Mouse (Mus musculus): ENCODE results near the gene Cbfb. TPM values are rescaled to one million over a fixed set of nuclear protein-coding genes. Genes with fewer than 3 reads are reported as not detected.

Gene Cbfb
- total and polyA plus RNA-seq, 3 experiments: 32.5 to 37.9 TPM; not detected in 1

DNA sequence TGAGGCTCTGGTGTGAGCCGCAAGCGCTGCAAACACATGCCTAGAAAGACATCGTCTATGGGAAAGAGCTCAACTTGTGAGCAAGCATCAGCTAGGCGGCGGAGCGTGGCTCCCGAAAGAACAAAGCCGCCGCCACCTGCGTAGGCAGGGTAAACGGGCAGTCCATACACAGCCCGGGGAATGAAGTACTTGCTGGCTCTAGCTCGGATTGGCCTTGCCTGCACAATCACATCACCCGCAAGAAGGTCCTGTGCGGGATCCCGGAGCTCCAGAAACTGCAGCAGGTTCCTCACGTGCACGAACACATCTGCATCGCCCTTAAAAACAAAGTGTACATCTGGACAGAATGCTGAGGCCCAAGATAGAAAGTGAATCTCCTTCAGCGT, 83.3 kb downstream of the Cbfb start:
- Histone ChIP-seq H3K27ac (ENCODE audit: control insufficient read depth, low read depth, low read length) (no peak overlapping the region), H3K9ac (ENCODE audit: control insufficient read depth, low read depth, low read length, poor library complexity, severe bottlenecking) (no peak overlapping the region)

GRCm38 (mm10) chr8:105254152-105254965, 83.9 kb downstream of the Cbfb start:
- Histone ChIP-seq H3K27ac (ENCODE audit: control insufficient read depth, low read depth, low read length) (peak overlapping the region; percentile 63), H3K36me3 (ENCODE audit: control insufficient read depth in 1 of 2, insufficient read depth in 2 of 2, low read length in 2 of 2) (peaks cover 0 to 13% of the 10 kb centered on the region in 2 experiments; a peak in 3 of 4 replicates)
- DNase-seq (ENCODE audit: low read depth, low spot score): peak; percentile 93
- TF ChIP-seq TBP (IDR thresholded peaks at IDR 0.05; ENCODE audit: low read depth, low read length): no peak
- TF ChIP-seq GATA1 (IDR thresholded peaks at IDR 0.05; ENCODE audit: low read depth, low read length): no peak
- 0 out of 2 replicates have a peak, but pooled peaks have one; percentile 63 for TF ChIP-seq MYC (IDR thresholded peaks at IDR 0.05; ENCODE audit: low read depth, low read length)
- peak; percentile 84 for TF ChIP-seq POLR2AphosphoS2 (IDR thresholded peaks at IDR 0.05; ENCODE audit: low read length)
- TF ChIP-seq CTCF (IDR thresholded peaks at IDR 0.05 in 2 of 3, conservative IDR thresholded peaks at IDR 0.05 in 1 of 3; ENCODE audit: control insufficient read depth in 1 of 3, insufficient read depth in 1 of 3, low read depth in 2 of 3, low read length in 3 of 3, poor library complexity in 1 of 3, severe bottlenecking in 1 of 3): peak; percentile 63 to 90 (median 89)
- TF ChIP-seq USF1 (IDR thresholded peaks at IDR 0.05; ENCODE audit: low read depth, low read length): no peak
- TF ChIP-seq TAL1 (IDR thresholded peaks at IDR 0.05; ENCODE audit: low read length): no peak
- no peak for TF ChIP-seq GABPA (IDR thresholded peaks at IDR 0.05; ENCODE audit: low read depth, low read length)
- TF ChIP-seq TCF12 (IDR thresholded peaks at IDR 0.05; ENCODE audit: low read depth, low read length): no peak
- peak; percentile 55; the same call in 1 of the 2 replicates for TF ChIP-seq E2F4 (IDR thresholded peaks at IDR 0.05; ENCODE audit: borderline replicate concordance, low read depth, low read length)
- no peak for TF ChIP-seq CHD2 (IDR thresholded peaks at IDR 0.05; ENCODE audit: low read length)
- TF ChIP-seq SMC3 (IDR thresholded peaks at IDR 0.05; ENCODE audit: low read depth, low read length): peak; percentile 77
- no peak; the same call in none of the 2 replicates for TF ChIP-seq NELFE (IDR thresholded peaks at IDR 0.05; ENCODE audit: low read depth, low read length)
- TF ChIP-seq ZC3H11A (IDR thresholded peaks at IDR 0.05; ENCODE audit: low read depth, low read length): no peak
- no peak for TF ChIP-seq ZKSCAN1 (IDR thresholded peaks at IDR 0.05; ENCODE audit: low read depth, low read length)
- no peak for TF ChIP-seq CHD1 (IDR thresholded peaks at IDR 0.05; ENCODE audit: low read depth, low read length)
- TF ChIP-seq MYB (IDR thresholded peaks at IDR 0.05; ENCODE audit: low read depth, low read length): no peak
- TF ChIP-seq KAT2A (conservative IDR thresholded peaks at IDR 0.05; ENCODE audit: low read depth, low read length): no peak
- TF ChIP-seq RCOR1 (IDR thresholded peaks at IDR 0.05; ENCODE audit: low read depth, low read length): no peak
- TF ChIP-seq ZMIZ1 (IDR thresholded peaks at IDR 0.05; ENCODE audit: low read depth, low read length): peak; percentile 52; the same call in 1 of the 2 replicates
- TF ChIP-seq HCFC1 (IDR thresholded peaks at IDR 0.05; ENCODE audit: low read depth, low read length): peak; percentile 61
- TF ChIP-seq UBTF (IDR thresholded peaks at IDR 0.05; ENCODE audit: borderline replicate concordance, insufficient read depth, low read depth, low read length): no peak
- TF ChIP-seq ELF1 (IDR thresholded peaks at IDR 0.05; ENCODE audit: low read depth, low read length): no peak
- peak; percentile 73; the same call in 1 of the 2 replicates for TF ChIP-seq BHLHE40 (IDR thresholded peaks at IDR 0.05; ENCODE audit: borderline replicate concordance, low read depth, low read length)
- no peak for TF ChIP-seq ETS1 (IDR thresholded peaks at IDR 0.05; ENCODE audit: low read depth, low read length)
- peak; percentile 65 for TF ChIP-seq SIN3A (IDR thresholded peaks at IDR 0.05; ENCODE audit: low read length)
- TF ChIP-seq MAX (IDR thresholded peaks at IDR 0.05; ENCODE audit: low read length): peak; percentile 68

More for the DNA sequence above, 83.3 kb downstream of the Cbfb start:
- DNase-seq (ENCODE audit: low read depth, low spot score): no peak
- Histone ChIP-seq H3K79me2 (ENCODE audit: control insufficient read depth, insufficient read depth, low read length, poor library complexity) (no peaks in the 10 kb centered on the region; the same call in 1 of the 2 replicates), H3K36me3 (ENCODE audit: control insufficient read depth in 1 of 2, insufficient read depth in 2 of 2, low read length in 2 of 2) (peaks cover 0 to 13% of the 10 kb centered on the region in 2 experiments; a peak in 3 of 4 replicates), H3K9me3 (replicated peaks; ENCODE audit: insufficient read depth, low read length) (no peaks in the 10 kb centered on the region), H3K4me1 (ENCODE audit: control insufficient read depth in 1 of 2, insufficient read depth in 2 of 2, low read length in 2 of 2) (peaks cover 2 to 14% of the 10 kb centered on the region in 2 experiments; a peak in 3 of 4 replicates), H3K27me3 (ENCODE audit: control insufficient read depth in 1 of 2, insufficient read depth in 2 of 2, low read length in 2 of 2) (no peaks in the 10 kb centered on the region), H3K4me3 (ENCODE audit: control insufficient read depth in 1 of 2, insufficient read depth in 1 of 2, low read depth in 2 of 2, low read length in 2 of 2) (no peak overlapping the region)
- TF ChIP-seq EP300 (IDR thresholded peaks at IDR 0.05; ENCODE audit: low read depth in 1 of 2, low read length in 2 of 2) (no peak), TAL1 (IDR thresholded peaks at IDR 0.05; ENCODE audit: low read length) (no peak), MYC (IDR thresholded peaks at IDR 0.05; ENCODE audit: low read depth, low read length) (no peak), UBTF (IDR thresholded peaks at IDR 0.05; ENCODE audit: borderline replicate concordance, insufficient read depth, low read depth, low read length) (no peak), JUND (IDR thresholded peaks at IDR 0.05; ENCODE audit: low read depth, low read length) (no peak), ZMIZ1 (IDR thresholded peaks at IDR 0.05; ENCODE audit: low read depth, low read length) (no peak), E2F4 (IDR thresholded peaks at IDR 0.05; ENCODE audit: borderline replicate concordance, low read depth, low read length) (no peak), ETS1 (IDR thresholded peaks at IDR 0.05; ENCODE audit: low read depth, low read length) (no peak), KAT2A (conservative IDR thresholded peaks at IDR 0.05; ENCODE audit: low read depth, low read length) (no peak), GABPA (IDR thresholded peaks at IDR 0.05; ENCODE audit: low read depth, low read length) (no peak), RCOR1 (IDR thresholded peaks at IDR 0.05; ENCODE audit: low read depth, low read length) (no peak), CHD2 (IDR thresholded peaks at IDR 0.05; ENCODE audit: low read length) (no peak)

More at GRCm38 (mm10) chr8:105254152-105254965, 83.9 kb downstream of the Cbfb start:
- Histone ChIP-seq H3K9ac (ENCODE audit: control insufficient read depth, low read depth, low read length, poor library complexity, severe bottlenecking) (peak overlapping the region; percentile 82), H3K4me3 (ENCODE audit: control insufficient read depth in 1 of 2, insufficient read depth in 1 of 2, low read depth in 2 of 2, low read length in 2 of 2) (peak overlapping the region; percentile 55 to 63), H3K79me2 (ENCODE audit: control insufficient read depth, insufficient read depth, low read length, poor library complexity) (no peaks in the 10 kb centered on the region; the same call in 1 of the 2 replicates), H3K9me3 (replicated peaks; ENCODE audit: insufficient read depth, low read length) (no peaks in the 10 kb centered on the region), H3K27me3 (ENCODE audit: control insufficient read depth in 1 of 2, insufficient read depth in 2 of 2, low read length in 2 of 2) (no peaks in the 10 kb centered on the region), H3K4me1 (ENCODE audit: control insufficient read depth in 1 of 2, insufficient read depth in 2 of 2, low read length in 2 of 2) (peaks cover 2 to 14% of the 10 kb centered on the region in 2 experiments; a peak in 3 of 4 replicates)

Measured in MEL (cell line).